Mouse (Mus musculus): Measurements from ENCODE around the gene Gemin4. TPM values are rescaled to one million over a fixed set of nuclear protein-coding genes. Genes with fewer than 3 reads are reported as not detected.
A peak's percentile ranks its signal among the peaks of the same experiment; 100 is the strongest.
"Not testable (repeated sequence)": the region's sequence is repeated elsewhere in the genome, so short reads cannot be mapped to it uniquely, and the experiment has no call there.

The Gemin4 gene
- polyA plus RNA-seq, 1 experiment from 2014 or later, result 51.3 TPM

GRCm38 (mm10) chr11:76246439-76246838 lies 29.0 kb upstream of the Gemin4 start:
- Histone ChIP-seq H3K27ac (replicated peaks) (no peak overlapping the region), H3K4me1 (peaks cover 25% of the 10 kb centered on the region), H3K4me3 (no peak overlapping the region), H3K36me3 (peaks cover 38% of the 10 kb centered on the region), H3K9me3 (replicated peaks) (no peaks in the 10 kb centered on the region), H3K27me3 (ENCODE audit: low read depth, poor library complexity, severe bottlenecking) (no peaks in the 10 kb centered on the region)
- DNase-seq (ENCODE audit: low spot score), result no peak

GRCm38 (mm10) chr11:76243811-76244546 lies 26.5 kb upstream of the Gemin4 start:
- Histone ChIP-seq H3K27ac (replicated peaks) (peak overlapping the region; percentile 87), H3K4me1 (peaks cover 25% of the 10 kb centered on the region), H3K9me3 (replicated peaks) (no peaks in the 10 kb centered on the region), H3K4me3 (peak overlapping the region; percentile 72), H3K36me3 (peaks cover 37% of the 10 kb centered on the region), H3K27me3 (ENCODE audit: low read depth, poor library complexity, severe bottlenecking) (no peaks in the 10 kb centered on the region)
- 6% methylated on average over 34 of the region's 34 CpGs for WGBS
- DNase-seq (ENCODE audit: low spot score), result no peak

- Histone ChIP-seq H3K36me3 (peaks cover 38% of the 10 kb centered on the region), H3K27ac (replicated peaks) (peak within 1 kb of the TSS; percentile 87), H3K4me3 (peak within 1 kb of the TSS; percentile 72), H3K27me3 (ENCODE audit: low read depth, poor library complexity, severe bottlenecking) (no peaks in the 10 kb centered on the region), H3K4me1 (peaks cover 25% of the 10 kb centered on the region), H3K9me3 (replicated peaks) (no peaks in the 10 kb centered on the region)
- under 1% methylated on average over 61 of the region's 61 CpGs for WGBS
- DNase-seq (ENCODE audit: low spot score), result peak; percentile 93
Observed at GRCm38 (mm10) chr11:76242901-76243810, 25.7 kb upstream of the Gemin4 start, which contains the start of the genes Mrm3 and Glod4. Gene Mrm3, plus strand, starts transcription at chr11:76243715. Gene Glod4, minus strand, starts transcription at chr11:76243725.

GRCm38 (mm10) chr11:76239750-76240149 lies 22.3 kb upstream of the Gemin4 start:
- DNase-seq (ENCODE audit: low spot score), result no peak
- peaks cover 22% of the 10 kb centered on the region for H3K4me1 ChIP-seq
- 94% methylated on average over 2 of the region's 2 CpGs for WGBS
- H3K27ac ChIP-seq (replicated peaks), result no peak overlapping the region
- no peak overlapping the region for H3K4me3 ChIP-seq
- H3K9me3 ChIP-seq (replicated peaks), result no peaks in the 10 kb centered on the region
- H3K27me3 ChIP-seq (ENCODE audit: low read depth, poor library complexity, severe bottlenecking), result no peaks in the 10 kb centered on the region
- H3K36me3 ChIP-seq, result peaks cover 57% of the 10 kb centered on the region

GRCm38 (mm10) chr11:76236136-76236535 lies 18.7 kb upstream of the Gemin4 start:
- 0 out of 2 replicates have a peak, but pooled peaks cover under 1% of the 10 kb centered on the region for H3K4me1 ChIP-seq
- no peaks in the 10 kb centered on the region for H3K9me3 ChIP-seq (replicated peaks)
- H3K27ac ChIP-seq (replicated peaks), result no peak overlapping the region
- H3K36me3 ChIP-seq, result peaks cover 93% of the 10 kb centered on the region
- H3K27me3 ChIP-seq (ENCODE audit: low read depth, poor library complexity, severe bottlenecking), result no peaks in the 10 kb centered on the region
- WGBS, result 95% methylated on average over 3 of the region's 3 CpGs
- DNase-seq (ENCODE audit: low spot score), result no peak
- H3K4me3 ChIP-seq, result no peak overlapping the region

- H3K27me3 ChIP-seq (ENCODE audit: low read depth, poor library complexity, severe bottlenecking), result no peaks in the 10 kb centered on the region
- no peak overlapping the region for H3K4me3 ChIP-seq
- H3K27ac ChIP-seq (replicated peaks), result no peak overlapping the region
- H3K9me3 ChIP-seq (replicated peaks), result no peaks in the 10 kb centered on the region
- H3K36me3 ChIP-seq, result peaks cover 64% of the 10 kb centered on the region
- DNase-seq (ENCODE audit: low spot score), result no peak
- no peaks in the 10 kb centered on the region for H3K4me1 ChIP-seq
Observed at GRCm38 (mm10) chr11:76225051-76225450, 7.6 kb upstream of the Gemin4 start.

GRCm38 (mm10) chr11:76224631-76225030 lies 7.2 kb upstream of the Gemin4 start:
- Histone ChIP-seq H3K36me3 (peaks cover 68% of the 10 kb centered on the region), H3K27me3 (ENCODE audit: low read depth, poor library complexity, severe bottlenecking) (no peaks in the 10 kb centered on the region), H3K4me3 (no peak overlapping the region), H3K9me3 (replicated peaks) (no peaks in the 10 kb centered on the region), H3K27ac (replicated peaks) (no peak overlapping the region), H3K4me1 (no peaks in the 10 kb centered on the region)
- no peak for DNase-seq (ENCODE audit: low spot score)
- 96% methylated on average over 5 of the region's 5 CpGs for WGBS

GRCm38 (mm10) chr11:76216681-76217389 lies 629 bp downstream of the Gemin4 start:
- no peak for DNase-seq (ENCODE audit: low spot score)
- 6% methylated on average over 33 of the region's 33 CpGs for WGBS
- H3K9me3 ChIP-seq (replicated peaks), result no peaks in the 10 kb centered on the region
- H3K4me1 ChIP-seq, result peaks cover 41% of the 10 kb centered on the region
- H3K36me3 ChIP-seq, result peaks cover 53% of the 10 kb centered on the region
- peaks cover 33% of the 10 kb centered on the region for H3K27me3 ChIP-seq (ENCODE audit: low read depth, poor library complexity, severe bottlenecking)
- H3K4me3 ChIP-seq, result peak overlapping the region; percentile 85
- H3K27ac ChIP-seq (replicated peaks), result peak overlapping the region; percentile 98

GRCm38 (mm10) chr11:76216049-76216540 lies 1.4 kb downstream of the Gemin4 start:
- 95% methylated on average over 5 of the region's 5 CpGs for WGBS
- H3K27me3 ChIP-seq (ENCODE audit: low read depth, poor library complexity, severe bottlenecking), result peaks cover 36% of the 10 kb centered on the region
- H3K27ac ChIP-seq (replicated peaks), result peak overlapping the region; percentile 98
- no peak for DNase-seq (ENCODE audit: low spot score)
- H3K4me3 ChIP-seq, result peak overlapping the region; percentile 85
- H3K4me1 ChIP-seq, result peaks cover 41% of the 10 kb centered on the region
- no peaks in the 10 kb centered on the region for H3K9me3 ChIP-seq (replicated peaks)
- peaks cover 53% of the 10 kb centered on the region for H3K36me3 ChIP-seq

- no peak for DNase-seq (ENCODE audit: low spot score)
- WGBS, result 93% methylated on average over 2 of the region's 2 CpGs
- peaks cover 55% of the 10 kb centered on the region for H3K36me3 ChIP-seq
- no peak overlapping the region for H3K4me3 ChIP-seq
- H3K9me3 ChIP-seq (replicated peaks), result no peaks in the 10 kb centered on the region
- H3K27ac ChIP-seq (replicated peaks), result no peak overlapping the region
- H3K27me3 ChIP-seq (ENCODE audit: low read depth, poor library complexity, severe bottlenecking), result peaks cover 36% of the 10 kb centered on the region
- H3K4me1 ChIP-seq, result peaks cover 41% of the 10 kb centered on the region
Observed at GRCm38 (mm10) chr11:76215011-76215410, 2.5 kb downstream of the Gemin4 start.

GRCm38 (mm10) chr11:76213841-76214240 lies 3.6 kb downstream of the Gemin4 start:
- H3K27me3 ChIP-seq (ENCODE audit: low read depth, poor library complexity, severe bottlenecking), result peaks cover 36% of the 10 kb centered on the region
- peaks cover 41% of the 10 kb centered on the region for H3K4me1 ChIP-seq
- H3K4me3 ChIP-seq, result no peak overlapping the region
- no peak overlapping the region for H3K27ac ChIP-seq (replicated peaks)
- peaks cover 60% of the 10 kb centered on the region for H3K36me3 ChIP-seq
- H3K9me3 ChIP-seq (replicated peaks), result no peaks in the 10 kb centered on the region
- peak; percentile 38 for DNase-seq (ENCODE audit: low spot score)
- 43% methylated on average over 5 of the region's 5 CpGs for WGBS

GRCm38 (mm10) chr11:76211595-76211994 lies 5.9 kb downstream of the Gemin4 start:
- Histone ChIP-seq H3K27me3 (ENCODE audit: low read depth, poor library complexity, severe bottlenecking) (peaks cover 36% of the 10 kb centered on the region), H3K36me3 (peaks cover 82% of the 10 kb centered on the region), H3K4me1 (peaks cover 28% of the 10 kb centered on the region)
- not testable (repeated sequence) for H3K27ac ChIP-seq (replicated peaks); DNase-seq (ENCODE audit: low spot score); H3K9me3 ChIP-seq (replicated peaks); H3K4me3 ChIP-seq
- 88% methylated on average over 5 of the region's 6 CpGs for WGBS
